Mouse (Mus musculus): Measurements from ENCODE around the gene Extl1.

- TF ChIP-seq CTCF (conservative IDR thresholded peaks at IDR 0.05; ENCODE audit: low read length) (0 out of 2 replicates have a peak, but pooled peaks have one; percentile 9), NANOG (IDR thresholded peaks at IDR 0.05; ENCODE audit: borderline replicate concordance, low read length) (no peak)
Measured at GRCm38 (mm10) chr4:134344620-134345019, 39.0 kb downstream of the Extl1 start.
